Mouse (Mus musculus) effector memory CD4-positive, alpha-beta T cell, adult 7 months (primary cell): ENCODE data around the gene Timm13. TPM values are rescaled to one million over a fixed set of nuclear protein-coding genes. Genes with fewer than 3 reads are reported as not detected.

Experiments
- polyA plus RNA-seq: library from polyadenylated mRNA; unstranded; fragments of 100-300 nt; shearing (Covaris generic); gene quantifications from one replicate; pipeline ENCODE4 v1.2.1, GENCODE M21; 2017

The Timm13 gene
- 151 TPM for polyA plus RNA-seq

DNA sequence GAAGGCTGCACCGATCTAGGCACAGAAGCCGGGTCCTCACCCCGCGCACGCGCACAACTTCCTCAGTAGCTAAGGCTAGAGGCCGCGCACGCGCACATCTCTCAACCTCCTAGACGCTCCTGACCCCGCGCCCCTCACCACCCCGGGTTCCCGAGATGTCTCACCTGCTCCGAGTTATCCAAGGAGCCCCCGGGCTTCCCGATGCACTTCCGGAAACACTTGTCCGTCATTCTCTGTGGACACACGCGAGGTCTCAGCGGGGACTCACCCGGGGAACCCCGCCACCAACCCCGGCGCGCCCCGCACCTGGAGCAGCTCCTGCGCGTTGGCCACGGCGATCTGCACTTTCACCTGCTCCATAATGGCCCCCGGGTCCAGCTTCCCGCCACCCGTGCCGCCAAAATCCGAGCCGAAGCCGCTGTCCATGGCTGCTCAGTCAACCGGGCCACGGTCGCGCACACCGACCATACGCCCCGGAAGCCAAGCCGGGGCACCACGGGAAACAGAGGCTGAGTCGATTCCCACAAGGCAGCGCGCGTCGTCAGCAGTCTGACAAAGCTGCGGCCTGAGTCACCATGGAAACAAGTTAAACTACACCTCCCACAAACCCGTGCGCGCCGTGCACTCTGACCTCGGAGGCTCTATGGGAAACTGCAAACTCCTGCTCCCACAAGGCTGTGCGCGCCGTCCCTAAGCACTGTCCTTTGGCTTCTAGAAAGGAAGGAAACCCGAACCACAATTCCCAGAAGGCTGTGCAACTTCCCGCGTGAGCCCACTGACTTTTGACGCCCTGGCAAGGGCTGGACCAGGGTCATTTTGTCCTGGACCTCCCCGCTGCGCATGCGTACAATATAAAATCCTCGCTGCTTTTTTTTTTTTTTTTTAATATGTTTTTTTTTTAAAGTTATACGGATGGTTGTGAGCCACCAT, at the start of gene Timm13:
Gene Timm13 (minus strand): TSS at position 652 of the 930 bp plus-strand sequence.

DNA sequence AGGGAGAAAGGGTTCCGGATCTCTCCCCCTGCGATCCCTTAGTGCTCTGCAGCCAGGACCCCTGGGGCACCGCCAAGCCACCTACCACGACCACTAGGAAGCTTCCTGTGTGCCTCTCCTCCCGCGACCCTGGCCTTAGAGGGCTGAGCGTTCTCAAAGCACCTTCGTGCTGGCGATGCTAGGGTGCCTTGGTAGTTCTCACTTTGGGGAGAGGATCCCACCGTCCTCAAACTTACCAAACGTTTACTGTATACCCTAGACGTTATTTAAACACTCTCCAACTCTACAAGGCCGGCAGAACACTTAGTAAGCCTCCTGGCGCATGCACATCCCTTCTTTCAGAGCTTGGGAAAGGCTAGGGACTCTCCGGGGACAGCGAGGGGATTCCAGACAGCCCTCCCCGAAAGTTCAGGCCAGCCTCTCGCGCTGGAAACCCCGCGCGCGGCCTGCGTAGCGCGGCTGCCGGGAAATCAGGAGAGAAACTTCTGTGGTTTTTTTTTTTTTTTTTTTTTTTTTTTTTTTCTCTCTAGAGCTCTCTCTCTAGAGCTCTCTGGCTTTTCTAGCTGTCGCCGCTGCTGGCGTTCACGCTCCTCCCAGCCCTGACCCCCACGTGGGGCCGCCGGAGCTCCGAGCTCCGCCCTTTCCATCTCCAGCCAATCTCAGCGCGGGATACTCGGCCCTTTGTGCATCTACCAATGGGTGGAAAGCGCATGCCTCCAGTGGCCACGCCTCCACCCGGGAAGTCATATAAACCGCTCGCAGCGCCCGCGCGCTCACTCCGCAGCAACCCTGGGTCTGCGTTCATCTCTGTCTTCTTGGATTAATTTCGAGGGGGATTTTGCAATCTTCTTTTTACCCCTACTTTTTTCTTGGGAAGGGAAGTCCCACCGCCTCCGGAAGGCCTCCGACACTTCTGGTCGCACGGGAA, 28.8 kb upstream of the Timm13 start, which contains the start of gene Gadd45b:
Gene Gadd45b (plus strand): TSS at position 775 of the 928 bp plus-strand sequence.

DNA sequence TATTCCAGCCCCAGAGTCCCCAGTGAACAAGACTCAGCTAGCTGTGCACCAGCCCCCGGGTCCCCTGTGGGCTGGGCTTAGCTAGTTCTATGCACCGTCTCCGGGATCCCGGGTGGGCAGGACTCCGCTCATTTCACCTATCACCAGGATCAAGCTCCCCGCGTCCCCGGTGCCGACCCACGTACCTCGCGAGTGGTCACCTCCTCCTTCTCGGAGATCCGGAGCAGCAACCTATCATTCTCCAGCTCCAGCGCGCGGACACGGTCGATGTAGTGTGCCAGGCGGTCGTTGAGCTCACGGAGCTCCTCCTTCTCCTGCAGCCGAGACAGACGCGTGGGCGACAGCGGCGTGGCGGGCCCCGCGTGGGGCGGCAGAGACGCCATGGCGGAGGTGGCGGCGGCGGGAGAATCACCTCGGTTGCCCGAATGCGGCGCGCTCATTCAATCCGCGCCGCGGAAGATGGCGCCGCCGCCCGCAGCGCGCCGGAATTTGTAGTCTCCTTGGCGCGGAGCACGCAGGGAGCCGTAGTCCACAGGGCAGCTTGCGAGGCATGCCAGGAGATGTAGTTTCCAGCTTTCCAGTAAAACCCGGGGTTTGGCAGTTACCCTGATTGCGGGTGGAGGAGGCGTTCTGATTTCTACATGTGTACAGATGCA, 17.1 kb upstream of the Timm13 start, which contains the start of gene Lmnb2:
Gene Lmnb2 (minus strand): TSS at position 467 of the 656 bp plus-strand sequence.

DNA sequence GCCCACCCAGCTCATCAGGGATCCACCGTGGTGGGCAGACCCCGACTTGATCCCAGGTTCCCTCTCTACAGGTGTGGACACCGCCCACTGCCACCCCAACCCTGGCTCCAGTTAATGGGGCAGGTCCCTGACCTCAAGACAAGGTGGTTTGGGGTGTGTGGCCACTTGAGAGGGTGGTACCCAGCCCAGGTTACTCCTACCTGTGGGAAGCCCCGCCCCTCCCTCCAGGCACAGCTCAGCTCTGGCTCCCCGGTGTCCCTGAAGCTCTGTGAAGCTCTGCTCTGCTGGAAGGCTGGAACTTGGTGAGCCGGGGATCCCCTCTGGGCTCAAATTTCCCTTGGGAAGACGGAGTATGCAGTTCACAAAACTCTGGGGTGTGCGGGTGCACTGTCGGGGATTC, 29.2 kb downstream of the Timm13 start, which contains the start of gene Tmprss9:
Gene Tmprss9 (plus strand): TSS at position 268 of the 400 bp plus-strand sequence.

DNA sequence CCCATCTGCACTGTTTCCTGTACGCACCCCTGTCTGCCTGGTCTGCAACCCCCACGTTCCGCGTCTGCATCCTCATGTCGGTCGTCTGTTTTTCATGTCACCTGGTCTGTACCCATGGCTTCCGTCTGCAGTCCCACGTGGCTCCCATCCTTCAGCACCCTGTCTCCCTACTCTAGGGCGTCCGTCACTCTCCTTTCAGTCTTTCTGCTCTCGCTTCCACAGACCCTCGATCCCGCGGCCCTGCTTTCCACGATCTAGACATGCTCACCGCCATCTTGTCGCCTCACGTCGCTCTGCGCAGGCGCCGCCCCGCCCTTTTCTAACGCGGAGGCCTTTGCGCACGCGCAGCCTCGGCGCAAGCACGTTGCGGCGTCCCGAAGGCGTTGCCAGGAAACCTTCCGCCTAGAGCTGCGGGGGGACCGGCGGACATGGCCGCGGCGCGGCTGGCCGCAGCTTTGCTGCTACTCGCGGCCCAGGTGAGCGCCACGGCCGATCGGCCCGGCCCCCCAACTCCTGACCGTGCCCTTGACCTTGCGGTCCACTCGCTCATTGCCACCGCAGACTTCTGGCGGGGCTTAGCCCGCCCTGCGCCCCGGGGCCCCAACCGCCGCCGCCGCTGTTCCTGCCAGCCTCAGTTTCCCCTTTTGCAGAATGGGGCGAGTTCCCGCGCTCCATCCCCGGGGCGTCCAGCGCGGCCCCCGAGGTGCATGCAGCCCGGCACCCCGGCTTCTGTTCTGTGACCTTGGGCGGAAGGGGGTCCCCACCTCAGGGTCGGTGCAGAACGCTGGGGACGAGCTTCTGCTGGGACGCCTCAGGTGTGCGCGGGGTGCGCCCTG, 45.6 kb downstream of the Timm13 start, which contains the start of the genes Lsm7 and Sppl2b:
Gene Lsm7 (minus strand): TSS at position 297 of the 836 bp plus-strand sequence.
Gene Sppl2b (plus strand): TSS at position 363 of the 836 bp plus-strand sequence.

Other genes with a start within 250 kb of the Timm13 start
- 16.0 TPM for gene Btbd2, start 243.9 kb downstream of the Timm13 start, polyA plus RNA-seq
- 200 TPM for gene Mknk2, start 222.9 kb downstream of the Timm13 start, polyA plus RNA-seq
- 123 TPM for gene Mob3a, start 199.0 kb downstream of the Timm13 start, polyA plus RNA-seq
- 72.1 TPM for gene Izumo4, start 198.8 kb downstream of the Timm13 start, polyA plus RNA-seq
- gene Ap3d1, start 158.7 kb downstream of the Timm13 start, polyA plus RNA-seq, result 70.3 TPM
- gene Dot1l, start 145.8 kb downstream of the Timm13 start, polyA plus RNA-seq, result 52.5 TPM
- gene Sf3a2, start 102.8 kb downstream of the Timm13 start, polyA plus RNA-seq, result 57.5 TPM
- 202 TPM for gene Plekhj1, start 102.3 kb downstream of the Timm13 start, polyA plus RNA-seq
- not detected for gene Amh, start 95.7 kb downstream of the Timm13 start, polyA plus RNA-seq
- 2.0 TPM for gene Jsrp1, start 87.5 kb downstream of the Timm13 start, polyA plus RNA-seq
- 2,187 TPM for gene Oaz1, start 74.3 kb downstream of the Timm13 start, polyA plus RNA-seq
- gene Lingo3, start 56.9 kb downstream of the Timm13 start, polyA plus RNA-seq, result 0.11 TPM
- 76.0 TPM for gene Lsm7, start 45.8 kb downstream of the Timm13 start, polyA plus RNA-seq
- gene Sppl2b, start 45.7 kb downstream of the Timm13 start, polyA plus RNA-seq, result 18.4 TPM
- not detected for gene Tmprss9, start 29.1 kb downstream of the Timm13 start, polyA plus RNA-seq
- 18.5 TPM for gene Lmnb2, start 17.3 kb upstream of the Timm13 start, polyA plus RNA-seq
- 743 TPM for gene Gadd45b, start 29.1 kb upstream of the Timm13 start, polyA plus RNA-seq
- 0.55 TPM for gene Gng7, start 114.0 kb upstream of the Timm13 start, polyA plus RNA-seq
- gene Diras1, start 124.7 kb upstream of the Timm13 start, polyA plus RNA-seq, result not detected
- 11.1 TPM for gene Slc39a3, start 136.5 kb upstream of the Timm13 start, polyA plus RNA-seq
- 65.6 TPM for gene Sgta, start 159.2 kb upstream of the Timm13 start, polyA plus RNA-seq
- gene Thop1, start 169.1 kb upstream of the Timm13 start, polyA plus RNA-seq, result 4.3 TPM
- gene Creb3l3, start 197.9 kb upstream of the Timm13 start, polyA plus RNA-seq, result not detected
- gene Map2k2, start 204.9 kb upstream of the Timm13 start, polyA plus RNA-seq, result 139 TPM
- 79.6 TPM for gene Zbtb7a, start 234.3 kb upstream of the Timm13 start, polyA plus RNA-seq